Mouse (Mus musculus): ENCODE results near the gene Pafah1b1. TPM values are rescaled to one million over a fixed set of nuclear protein-coding genes. Genes with fewer than 3 reads are reported as not detected.

Gene Pafah1b1
- polyA plus RNA-seq, 1 experiment from 2014 or later: 51.2 TPM

Other genes starting within 250 kb of the Pafah1b1 start
- gene Rap1gap2, start 113.8 kb downstream of the Pafah1b1 start, polyA plus RNA-seq (2015; fragmentation: Nextera tagmentation; extraction: Ambion mirVana): 10.7 and 12.9 TPM in 2 replicates
- gene Ccdc92b, start 105.1 kb downstream of the Pafah1b1 start, polyA plus RNA-seq (2015; fragmentation: Nextera tagmentation; extraction: Ambion mirVana): 3.1 and 3.4 TPM in 2 replicates
- 13.7 and 15.2 TPM in 2 replicates for gene Cluh, start 75.2 kb downstream of the Pafah1b1 start, polyA plus RNA-seq (2015; fragmentation: Nextera tagmentation; extraction: Ambion mirVana)
- 57.5 and 58.7 TPM in 2 replicates for gene Mettl16, start 46.2 kb upstream of the Pafah1b1 start, polyA plus RNA-seq (2015; fragmentation: Nextera tagmentation; extraction: Ambion mirVana)
- 8.6 and 9.2 TPM in 2 replicates for gene Mnt, start 106.2 kb upstream of the Pafah1b1 start, polyA plus RNA-seq (2015; fragmentation: Nextera tagmentation; extraction: Ambion mirVana)
- 13.1 and 18.2 TPM in 2 replicates for gene Sgsm2, start 172.4 kb upstream of the Pafah1b1 start, polyA plus RNA-seq (2015; fragmentation: Nextera tagmentation; extraction: Ambion mirVana)
- 38.0 and 41.5 TPM in 2 replicates for gene Tsr1, start 173.4 kb upstream of the Pafah1b1 start, polyA plus RNA-seq (2015; fragmentation: Nextera tagmentation; extraction: Ambion mirVana)
- gene Smg6, start 201.2 kb upstream of the Pafah1b1 start, polyA plus RNA-seq (2015; fragmentation: Nextera tagmentation; extraction: Ambion mirVana): 18.6 and 19.2 TPM in 2 replicates
- gene Srr, start 201.3 kb upstream of the Pafah1b1 start, polyA plus RNA-seq (2015; fragmentation: Nextera tagmentation; extraction: Ambion mirVana): 44.5 and 46.5 TPM in 2 replicates

All from forebrain, embryonic 16.5 days (tissue).